ENCODE assay signal across 7 mouse cellular contexts in the genomic region with DNA sequence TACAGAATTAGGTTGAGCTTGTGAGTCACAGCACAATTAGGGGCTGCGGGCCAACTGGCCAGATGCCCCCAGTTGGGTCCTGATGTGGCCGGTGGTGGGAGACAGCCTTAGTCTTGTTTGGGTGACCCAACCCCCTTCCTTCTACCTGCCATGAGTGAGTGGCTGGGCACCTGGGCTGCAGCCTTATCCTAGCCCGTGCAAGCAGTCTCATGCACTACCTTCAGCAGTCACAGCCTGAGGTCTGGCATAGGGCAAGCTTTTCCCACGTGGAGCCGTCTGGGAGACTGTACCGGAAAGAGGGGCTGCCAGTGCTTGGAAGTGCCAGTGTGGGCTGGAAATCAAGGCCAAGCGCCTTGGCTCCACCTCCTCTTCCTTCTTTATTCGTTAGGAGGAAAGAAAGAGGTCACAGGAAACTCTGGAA. TPM values are rescaled to one million over a fixed set of nuclear protein-coding genes. Genes with fewer than 3 reads are reported as not detected.
DNase-seq lines count a peak whose midpoint lies in the region; ATAC-seq lines count a peak whose summit lies in the region.

No protein-coding gene starts in this region.

- H3K4me1 ChIP-seq in megakaryocyte, embryonic 14.5 days: peaks cover 19% of the 10 kb centered on the region

- peaks cover 9% of the 10 kb centered on the region; the same call in 1 of the 2 replicates for H3K9me3 ChIP-seq in megakaryocyte, embryonic 14.5 days

- peak overlapping the region; percentile 79 for H3K4me3 ChIP-seq in megakaryocyte, embryonic 14.5 days (replicated peaks)

- no peak for ATAC-seq in megakaryocyte, adult 5-6 weeks (ENCODE audit: poor library complexity, severe bottlenecking)

- no peaks in the 10 kb centered on the region for H3K36me3 ChIP-seq in megakaryocyte, embryonic 14.5 days (replicated peaks; ENCODE audit: low read length)

- H3K27me3 ChIP-seq in megakaryocyte, embryonic 14.5 days (replicated peaks): peaks cover 44% of the 10 kb centered on the region

- DNase-seq in cerebellum, adult 11-12 months: peak; percentile 71
- DNase-seq in heart, adult 8-10 months (ENCODE audit: low spot score): peak; percentile 64
- peak; percentile 55 to 68 for DNase-seq in layer of hippocampus, postnatal 10 days (ENCODE audit: low spot score in 2 of 2)
- peak; percentile 46 to 47 for DNase-seq in right cerebral cortex, postnatal 36 days (ENCODE audit: low spot score in 2 of 2)
- DNase-seq in embryo, embryonic 10 days (ENCODE audit: low spot score): no peak

RNA-seq across cellular contexts. Expression of gene Htra1, which starts 13.4 kb away (rescaled TPM):
- polyA plus RNA-seq in megakaryocyte, embryonic 14.5 days (2012; ENCODE audit: insufficient read depth, low replicate concordance): 0.75 and 2.5 TPM in 2 replicates
- total RNA-seq in megakaryocyte, adult 5-6 weeks (2015): 0.68 TPM in 1 of 2 replicates, not detected in the other
- total RNA-seq in megakaryocyte, adult 5-6 weeks (2017): 0.65 TPM in 1 of 2 replicates, not detected in the other
- total RNA-seq in heart, adult 8-10 months (2022): 100 to 1,000 TPM in 3 of 4 experiments, 10 to 100 TPM in 1; 96.9 to 118 (median 112) TPM
- 100 to 1,000 TPM; 228 to 241 TPM for total RNA-seq in layer of hippocampus, postnatal 10 days (2021)

Comparison
In these comparisons a context has a peak if more than half of its experiments do, and no peak if none do; other contexts are left out.
1. RNA of gene Htra1, which starts 13.4 kb away (total RNA-seq): 228 to 241 TPM in layer of hippocampus, postnatal 10 days and 96.9 to 118 TPM in heart, adult 8-10 months; 0.65 to 0.68 TPM in megakaryocyte, adult 5-6 weeks; every median in the first group is over 10 times any median in the second.